Mouse (Mus musculus) lung, adult 2 months (tissue): Measurements from ENCODE around the gene Mical3.

Experiments
- CTCF ChIP-seq: fragments of 200-500 bp; IDR thresholded peaks from 2 replicates; pipeline ENCODE4 v1.5.1; 2011; ENCODE audit warnings: mild to moderate bottlenecking, low read length, control low read depth; ENCODE audit not compliant: insufficient read depth
- POLR2A ChIP-seq: fragments of 200-500 bp; IDR thresholded peaks from 2 replicates; pipeline ENCODE4 v1.6.1; 2011; ENCODE audit warnings: low read depth, mild to moderate bottlenecking, control low read depth, low read length, borderline replicate concordance; ENCODE audit errors: extremely low read depth

DNA sequence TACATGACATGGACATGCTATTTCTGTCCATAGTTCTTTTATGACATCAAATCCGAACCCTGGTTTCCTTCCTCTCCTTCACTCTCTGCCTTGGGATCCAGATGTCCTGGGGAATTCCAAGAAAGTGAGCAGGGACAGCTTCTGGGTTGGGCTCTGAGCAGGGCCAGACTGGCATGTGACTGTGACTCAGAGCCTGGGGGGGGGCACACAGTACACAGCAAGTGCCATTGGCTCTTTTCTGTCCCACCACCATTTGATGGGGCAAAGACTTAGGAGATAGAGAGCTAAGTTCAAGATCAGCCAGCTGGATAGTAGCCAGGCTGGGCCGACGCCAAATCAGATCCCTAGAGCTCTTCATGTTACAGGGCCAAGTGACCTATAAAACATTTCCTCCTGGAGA lies 203.0 kb downstream of the Mical3 start:
- TF ChIP-seq CTCF (no peak), POLR2A (no peak)
